Mouse (Mus musculus) megakaryocyte, embryonic 14.5 days (primary cell): ENCODE data around the gene Idh3a.

Source experiments
- FLI1 ChIP-seq: IDR thresholded peaks from 2 replicates; pipeline ENCODE4 v1.6.1; 2012; ENCODE audit warnings: low read length, inconsistent platforms, mixed read lengths
- GATA1 ChIP-seq: IDR thresholded peaks from 3 replicates; pipeline ENCODE4 v1.6.1; 2012; ENCODE audit warnings: mixed read lengths, low read length, inconsistent platforms, borderline replicate concordance

- TF ChIP-seq GATA1, result no peak
- no peak for TF ChIP-seq FLI1
Measured at GRCm38 (mm10) chr9:54560831-54561601, 25.1 kb upstream of the Idh3a start.
